Mouse (Mus musculus): ENCODE results near the gene Ankrd11. TPM values are rescaled to one million over a fixed set of nuclear protein-coding genes. Genes with fewer than 3 reads are reported as not detected.
"Not testable (repeated sequence)": the region's sequence is repeated elsewhere in the genome, so short reads cannot be mapped to it uniquely, and the experiment has no call there.

Gene Ankrd11
- polyA plus RNA-seq, 1 experiment: 77.7 TPM

GRCm38 (mm10) chr8:123048402-123048801, 6.3 kb upstream of the Ankrd11 start:
- Histone ChIP-seq H3K36me3 (ENCODE audit: control insufficient read depth, insufficient read depth, low read length) (no peaks in the 10 kb centered on the region), H3K4me3 (ENCODE audit: extremely low read depth, insufficient read depth, insufficient read length) (no peak overlapping the region), H3K27ac (ENCODE audit: insufficient read depth, low read length) (no peak overlapping the region), H3K27me3 (ENCODE audit: control insufficient read depth, insufficient read depth, low read length) (no peaks in the 10 kb centered on the region), H3K4me1 (ENCODE audit: control insufficient read depth, insufficient read depth, insufficient read length) (peaks cover 4% of the 10 kb centered on the region; the same call in 1 of the 2 replicates)
- no peak for DNase-seq (ENCODE audit: low read depth in 1 of 2, low spot score in 2 of 2)
- no peak for TF ChIP-seq CTCF (IDR thresholded peaks at IDR 0.05; ENCODE audit: extremely low read depth, insufficient read depth, insufficient read length, insufficient replicate concordance)
- TF ChIP-seq POLR2A (IDR thresholded peaks at IDR 0.05; ENCODE audit: low read depth, low read length): no peak
- 93% methylated on average over 7 of the region's 7 CpGs for WGBS

DNA sequence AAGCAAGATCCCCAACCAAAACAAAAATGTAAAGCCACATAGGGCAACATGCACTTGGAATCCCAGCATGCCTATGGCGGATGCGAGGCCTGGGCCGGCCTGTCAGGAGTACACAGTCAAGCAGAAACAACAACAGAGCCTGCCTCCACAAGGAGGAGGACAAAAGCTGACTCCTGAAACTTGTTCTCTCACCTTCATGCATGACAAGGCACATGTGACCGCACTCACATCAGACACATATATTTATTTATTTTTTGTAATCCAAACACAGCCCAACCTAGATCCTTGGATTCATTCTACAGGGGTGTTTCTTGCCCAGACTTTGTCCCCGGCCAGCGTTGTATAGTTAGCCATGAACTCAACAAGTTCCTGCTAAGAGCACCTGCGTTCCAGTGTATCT, 5.8 kb upstream of the Ankrd11 start:
- WGBS: 94% methylated on average over 7 of the region's 7 CpGs

GRCm38 (mm10) chr8:123046706-123047105, 4.6 kb upstream of the Ankrd11 start:
- H3K36me3 ChIP-seq (ENCODE audit: control insufficient read depth, insufficient read depth, low read length): no peaks in the 10 kb centered on the region
- WGBS: 71% methylated on average over 4 of the region's 4 CpGs
- peaks cover 4% of the 10 kb centered on the region; the same call in 1 of the 2 replicates for H3K4me1 ChIP-seq (ENCODE audit: control insufficient read depth, insufficient read depth, insufficient read length)
- H3K27ac ChIP-seq (ENCODE audit: insufficient read depth, low read length): no peak overlapping the region
- no peak overlapping the region for H3K4me3 ChIP-seq (ENCODE audit: extremely low read depth, insufficient read depth, insufficient read length)
- no peak for DNase-seq (ENCODE audit: low read depth in 1 of 2, low spot score in 2 of 2)
- no peaks in the 10 kb centered on the region for H3K27me3 ChIP-seq (ENCODE audit: control insufficient read depth, insufficient read depth, low read length)
- TF ChIP-seq POLR2A (IDR thresholded peaks at IDR 0.05; ENCODE audit: low read depth, low read length) (no peak), CTCF (IDR thresholded peaks at IDR 0.05; ENCODE audit: extremely low read depth, insufficient read depth, insufficient read length, insufficient replicate concordance) (no peak)

More for the DNA sequence above, 5.8 kb upstream of the Ankrd11 start:
- DNase-seq (ENCODE audit: low read depth in 1 of 2, low spot score in 2 of 2): no peak
- TF ChIP-seq POLR2A (IDR thresholded peaks at IDR 0.05; ENCODE audit: low read depth, low read length): no peak
- no peak for TF ChIP-seq CTCF (IDR thresholded peaks at IDR 0.05; ENCODE audit: extremely low read depth, insufficient read depth, insufficient read length, insufficient replicate concordance)
- Histone ChIP-seq H3K27ac (ENCODE audit: insufficient read depth, low read length) (no peak overlapping the region), H3K36me3 (ENCODE audit: control insufficient read depth, insufficient read depth, low read length) (no peaks in the 10 kb centered on the region), H3K4me3 (ENCODE audit: extremely low read depth, insufficient read depth, insufficient read length) (no peak overlapping the region), H3K4me1 (ENCODE audit: control insufficient read depth, insufficient read depth, insufficient read length) (peaks cover 4% of the 10 kb centered on the region; the same call in 1 of the 2 replicates), H3K27me3 (ENCODE audit: control insufficient read depth, insufficient read depth, low read length) (no peaks in the 10 kb centered on the region)

DNA sequence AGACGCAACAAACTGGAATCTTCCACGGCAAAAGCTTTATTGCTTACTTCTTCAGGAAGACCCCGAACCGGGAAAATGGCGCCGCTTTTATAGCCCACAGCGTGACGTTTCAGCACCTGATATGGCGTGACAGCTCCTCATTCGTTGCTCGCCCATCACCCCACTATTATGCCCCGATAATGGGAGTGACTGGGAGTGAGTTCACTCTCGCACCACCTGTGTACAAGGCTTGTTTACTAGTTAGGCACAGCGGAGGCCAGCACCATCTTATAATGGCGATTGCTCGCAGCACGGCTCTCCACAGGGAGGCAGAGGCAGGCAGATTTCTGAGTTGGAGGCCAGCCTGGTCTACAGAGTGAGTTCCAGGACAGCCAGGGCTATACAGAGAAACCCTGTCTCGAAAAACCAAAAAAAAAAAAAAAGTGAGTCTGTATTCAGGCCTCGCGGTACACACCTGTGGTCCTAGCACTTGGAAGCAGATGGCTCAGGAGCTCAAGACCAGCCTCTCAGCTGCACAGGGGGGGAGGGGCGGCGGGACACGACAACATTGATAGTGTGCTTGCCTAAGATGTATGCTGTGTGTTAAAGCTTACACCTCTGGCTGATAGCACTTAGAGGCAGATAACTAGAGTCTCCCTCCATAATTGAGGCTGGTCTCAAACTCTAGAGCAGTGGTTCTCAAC, 2.8 kb upstream of the Ankrd11 start:
- not testable (repeated sequence) for H3K27ac ChIP-seq (ENCODE audit: insufficient read depth, low read length); H3K4me3 ChIP-seq (ENCODE audit: extremely low read depth, insufficient read depth, insufficient read length); H3K4me1 ChIP-seq (ENCODE audit: control insufficient read depth, insufficient read depth, insufficient read length); H3K36me3 ChIP-seq (ENCODE audit: control insufficient read depth, insufficient read depth, low read length); H3K27me3 ChIP-seq (ENCODE audit: control insufficient read depth, insufficient read depth, low read length); DNase-seq (ENCODE audit: low read depth in 1 of 2, low spot score in 2 of 2)
- 95% methylated on average over 23 of the region's 23 CpGs for WGBS

- Histone ChIP-seq H3K4me3 (ENCODE audit: extremely low read depth, insufficient read depth, insufficient read length) (no peak overlapping the region), H3K4me1 (ENCODE audit: control insufficient read depth, insufficient read depth, insufficient read length) (peaks cover 15% of the 10 kb centered on the region), H3K27ac (ENCODE audit: insufficient read depth, low read length) (no peak overlapping the region), H3K27me3 (ENCODE audit: control insufficient read depth, insufficient read depth, low read length) (no peaks in the 10 kb centered on the region), H3K36me3 (ENCODE audit: control insufficient read depth, insufficient read depth, low read length) (no peaks in the 10 kb centered on the region)
- TF ChIP-seq POLR2A (IDR thresholded peaks at IDR 0.05; ENCODE audit: low read depth, low read length): no peak
- no peak for TF ChIP-seq CTCF (IDR thresholded peaks at IDR 0.05; ENCODE audit: extremely low read depth, insufficient read depth, insufficient read length, insufficient replicate concordance)
- DNase-seq (ENCODE audit: low read depth in 1 of 2, low spot score in 2 of 2): no peak
- WGBS: 39% methylated on average over 3 of the region's 3 CpGs
Observed at GRCm38 (mm10) chr8:123043941-123044340, 1.9 kb upstream of the Ankrd11 start.

- no peak for DNase-seq (ENCODE audit: low read depth in 1 of 2, low spot score in 2 of 2)
- H3K4me3 ChIP-seq (ENCODE audit: extremely low read depth, insufficient read depth, insufficient read length): peak overlapping the region; percentile 76
- H3K36me3 ChIP-seq (ENCODE audit: control insufficient read depth, insufficient read depth, low read length): no peaks in the 10 kb centered on the region
- WGBS: 6% methylated on average over 22 of the region's 22 CpGs
- no peaks in the 10 kb centered on the region for H3K27me3 ChIP-seq (ENCODE audit: control insufficient read depth, insufficient read depth, low read length)
- TF ChIP-seq CTCF (IDR thresholded peaks at IDR 0.05; ENCODE audit: extremely low read depth, insufficient read depth, insufficient read length, insufficient replicate concordance): no peak
- TF ChIP-seq POLR2A (IDR thresholded peaks at IDR 0.05; ENCODE audit: low read depth, low read length): no peak
- H3K27ac ChIP-seq (ENCODE audit: insufficient read depth, low read length): peak overlapping the region; percentile 98
- peaks cover 19% of the 10 kb centered on the region for H3K4me1 ChIP-seq (ENCODE audit: control insufficient read depth, insufficient read depth, insufficient read length)
Observed at GRCm38 (mm10) chr8:123042974-123043625, 1.0 kb upstream of the Ankrd11 start.

GRCm38 (mm10) chr8:123041774-123042105, 337 bp downstream of the Ankrd11 start:
- peak overlapping the region; percentile 99 for H3K27ac ChIP-seq (ENCODE audit: insufficient read depth, low read length)
- H3K4me1 ChIP-seq (ENCODE audit: control insufficient read depth, insufficient read depth, insufficient read length): peaks cover 28% of the 10 kb centered on the region
- H3K4me3 ChIP-seq (ENCODE audit: extremely low read depth, insufficient read depth, insufficient read length): peak overlapping the region; percentile 97
- no peaks in the 10 kb centered on the region for H3K36me3 ChIP-seq (ENCODE audit: control insufficient read depth, insufficient read depth, low read length)
- WGBS: under 1% methylated on average over 55 of the region's 60 CpGs
- TF ChIP-seq POLR2A (IDR thresholded peaks at IDR 0.05; ENCODE audit: low read depth, low read length) (no peak), CTCF (IDR thresholded peaks at IDR 0.05; ENCODE audit: extremely low read depth, insufficient read depth, insufficient read length, insufficient replicate concordance) (no peak)
- no peak for DNase-seq (ENCODE audit: low read depth in 1 of 2, low spot score in 2 of 2)
- H3K27me3 ChIP-seq (ENCODE audit: control insufficient read depth, insufficient read depth, low read length): no peaks in the 10 kb centered on the region

Data from spleen, adult 2 months (tissue).